Mouse (Mus musculus) megakaryocyte-erythroid progenitor cell, adult 5 weeks (primary cell): Measurements from ENCODE around the gene Fam98b. TPM values are rescaled to one million over a fixed set of nuclear protein-coding genes. Genes with fewer than 3 reads are reported as not detected.

Experiments used
- polyA plus RNA-seq: library from polyadenylated mRNA; stranded (reverse); fragments of >175 nt; gene quantifications from 2 replicates; pipeline ENCODE4 v1.2.3, GENCODE M21; 2012

Fam98b gene
- 10.9 and 19.1 TPM in 2 replicates for polyA plus RNA-seq

DNA sequence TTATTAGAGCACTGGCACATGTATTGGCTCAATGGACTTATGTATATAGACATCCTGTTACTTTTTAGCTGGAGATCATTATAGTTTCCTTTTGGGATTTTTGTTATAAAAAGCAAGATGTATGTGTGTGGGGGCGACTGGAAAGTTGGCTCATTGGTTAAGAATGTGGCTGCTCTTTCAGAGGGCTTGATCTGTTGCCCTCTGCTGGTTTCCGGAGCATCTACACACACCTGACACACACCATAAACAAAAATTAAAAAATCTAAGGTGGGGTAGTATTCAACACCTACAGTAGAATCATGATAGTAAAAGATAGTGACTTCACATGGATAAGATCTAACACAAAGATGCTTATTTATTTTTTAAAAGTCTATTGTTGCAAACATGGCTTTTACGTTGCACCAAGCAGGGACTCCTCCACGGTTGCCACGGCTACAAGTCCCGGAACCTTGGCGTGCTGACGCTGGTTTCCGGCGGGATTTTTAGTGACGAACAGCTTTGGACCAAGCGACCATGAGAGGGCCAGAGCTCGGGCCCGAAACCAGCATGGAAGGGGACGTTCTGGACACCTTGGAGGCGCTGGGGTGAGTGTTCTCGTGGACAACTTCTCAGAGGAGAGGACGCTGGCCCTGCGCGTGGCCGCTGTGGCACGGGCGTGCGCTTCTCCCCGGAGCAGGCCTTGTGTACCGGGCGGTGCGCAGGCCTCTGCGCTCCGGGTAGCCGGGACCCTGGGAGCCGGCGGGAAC, at the start of gene Fam98b:
TSS of gene Fam98b (plus strand) at position 485 of the 746 bp plus-strand sequence.

Other genes with a start within 250 kb of the Fam98b start
- 2.2 and 2.7 TPM in 2 replicates for gene Spred1, start 128.4 kb upstream of the Fam98b start, polyA plus RNA-seq
- gene Rasgrp1, start 93.3 kb downstream of the Fam98b start, polyA plus RNA-seq, result 0.15 and 0.52 TPM in 2 replicates